Mouse (Mus musculus): ENCODE measurements around the gene Trim80.
"Not testable (repeated sequence)": the region's sequence is repeated elsewhere in the genome, so short reads cannot be mapped to it uniquely, and the experiment has no call there.

DNA sequence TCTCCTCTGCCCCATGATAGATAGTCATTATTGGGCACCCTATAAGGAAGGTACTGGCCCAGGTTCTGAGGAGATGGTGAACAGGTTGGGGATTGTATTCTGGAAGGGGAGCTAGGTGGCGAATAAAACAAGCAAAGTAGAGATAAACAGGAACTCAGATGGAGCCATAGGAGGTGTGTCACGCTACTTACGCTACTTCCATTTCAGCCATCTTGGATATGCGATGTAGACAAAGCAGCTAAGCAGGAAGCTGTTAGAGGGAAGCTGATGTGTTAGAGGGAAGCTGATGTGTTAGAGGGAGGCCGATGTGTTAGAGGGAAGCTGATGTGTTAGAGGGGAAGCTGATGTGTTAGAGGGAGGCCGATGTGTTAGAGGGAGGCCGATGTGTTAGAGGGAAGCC is 37.0 kb downstream of the Trim80 start:
- not testable (repeated sequence) for TF ChIP-seq CTCF (IDR thresholded peaks at IDR 0.05; ENCODE audit: control insufficient read depth, insufficient read depth, insufficient read length); USF1 (IDR thresholded peaks at IDR 0.05; ENCODE audit: low read depth); MAX (IDR thresholded peaks at IDR 0.05); CEBPB (IDR thresholded peaks at IDR 0.05; ENCODE audit: low read depth); MYOD1 (IDR thresholded peaks at IDR 0.05; ENCODE audit: control insufficient read depth, insufficient read length, low read depth)

All from C2C12 (cell line).